Mouse (Mus musculus) CH12.LX (cell line): ENCODE results near the gene Pald1. TPM values are rescaled to one million over a fixed set of nuclear protein-coding genes. Genes with fewer than 3 reads are reported as not detected.

Source experiments
- DNase-seq: peaks from one replicate; pipeline ENCODE4 v3.0.0-alpha.2; 2013; ENCODE audit errors: extremely low read depth
- H3K27ac ChIP-seq: 2 replicates; pipeline ENCODE4 v1.5.1; 2012; ENCODE audit warnings: low read depth, mild to moderate bottlenecking, control low read depth, moderate library complexity; ENCODE audit not compliant: insufficient read depth
- H3K27me3 ChIP-seq: replicated peaks from 2 replicates; pipeline ENCODE3; 2012; ENCODE audit warnings: inconsistent platforms
- H3K36me3 ChIP-seq, 2 experiments: replicated peaks in 1 of 2; 2 replicates each; pipeline versions ENCODE3 to v1.6.1; 2012; ENCODE audit warnings: inconsistent platforms in 1 of 2, low read length in 1 of 2, mild to moderate bottlenecking in 1 of 2, mixed read lengths in 1 of 2, moderate library complexity in 1 of 2; ENCODE audit not compliant: control insufficient read depth in 1 of 2, insufficient read depth in 1 of 2
- H3K4me1 ChIP-seq, 2 experiments: 2 replicates each; pipeline ENCODE4 v1.6.1; 2012; ENCODE audit warnings: inconsistent platforms in 1 of 2, moderate library complexity in 1 of 2; ENCODE audit not compliant: insufficient read depth in 2 of 2, control insufficient read depth in 1 of 2
- H3K4me2 ChIP-seq: 2 replicates; pipeline ENCODE4 v1.6.1; 2012; ENCODE audit warnings: low read depth, mild to moderate bottlenecking, control low read depth; ENCODE audit not compliant: poor library complexity, insufficient read depth, severe bottlenecking
- H3K4me3 ChIP-seq, 3 experiments: fragments of 150-350 bp in 1 of 3; sonication (generic) in 1 of 3; replicated peaks in 1 of 3; 2 replicates each; pipeline versions ENCODE3 to v1.5.1; 2011 to 2012; ENCODE audit warnings: low read depth in 2 of 3, low read length in 2 of 3, mild to moderate bottlenecking in 2 of 3, moderate library complexity in 2 of 3, control low read depth in 1 of 3, improper control_type of control experiment in 1 of 3, inconsistent platforms in 1 of 3, mixed read lengths in 1 of 3; ENCODE audit not compliant: poor library complexity in 1 of 3
- H3K79me2 ChIP-seq: replicated peaks from 2 replicates; pipeline ENCODE4 v1.6.1; 2012; ENCODE audit warnings: mild to moderate bottlenecking, moderate library complexity; ENCODE audit not compliant: control insufficient read depth, poor library complexity, insufficient read depth, severe bottlenecking; ENCODE audit errors: extremely low read depth
- H3K9ac ChIP-seq: 2 replicates; pipeline ENCODE4 v1.6.1; 2012; ENCODE audit warnings: low read depth, mild to moderate bottlenecking, control low read depth, moderate library complexity; ENCODE audit not compliant: insufficient read depth
- H3K9me3 ChIP-seq: replicated peaks from 2 replicates; pipeline ENCODE3; 2012; ENCODE audit warnings: low read length, inconsistent platforms, mixed read lengths
- CTCF ChIP-seq, 2 experiments: IDR thresholded peaks in 1 of 2; conservative IDR thresholded peaks in 1 of 2; 2 replicates each; pipeline ENCODE4 v1.5.1; 2011 to 2012; ENCODE audit warnings: low read depth in 2 of 2, low read length in 2 of 2, improper control_type of control experiment in 1 of 2, inconsistent platforms in 1 of 2, mild to moderate bottlenecking in 1 of 2, moderate library complexity in 1 of 2
- E2F4 ChIP-seq: IDR thresholded peaks from 2 replicates; pipeline ENCODE4 v1.6.1; 2011; ENCODE audit warnings: low read depth, low read length, improper control_type of control experiment; ENCODE audit not compliant: insufficient replicate concordance
- ELF1 ChIP-seq: IDR thresholded peaks from 2 replicates; pipeline ENCODE4 v1.6.1; 2014; ENCODE audit warnings: low read depth, mild to moderate bottlenecking, inconsistent platforms, low read length, improper control_type of control experiment
- EP300 ChIP-seq: IDR thresholded peaks from 2 replicates; pipeline ENCODE4 v1.6.1; 2011; ENCODE audit warnings: low read length, improper control_type of control experiment
- ETS1 ChIP-seq: conservative IDR thresholded peaks from 2 replicates; pipeline ENCODE4 v1.6.1; 2012; ENCODE audit warnings: low read depth, mild to moderate bottlenecking, inconsistent platforms, low read length, improper control_type of control experiment, moderate library complexity
- GABPA ChIP-seq: IDR thresholded peaks from 2 replicates; pipeline ENCODE4 v1.6.1; 2012; ENCODE audit warnings: low read depth, low read length, improper control_type of control experiment, inconsistent platforms; ENCODE audit not compliant: insufficient replicate concordance
- HCFC1 ChIP-seq: IDR thresholded peaks from 2 replicates; pipeline ENCODE4 v1.6.1; 2012; ENCODE audit warnings: low read depth, mild to moderate bottlenecking, inconsistent platforms, low read length, improper control_type of control experiment
- IRF4 ChIP-seq: IDR thresholded peaks from 2 replicates; pipeline ENCODE4 v1.6.1; 2014; ENCODE audit warnings: low read depth, mild to moderate bottlenecking, inconsistent platforms, low read length, improper control_type of control experiment
- JUN ChIP-seq: IDR thresholded peaks from 2 replicates; pipeline ENCODE4 v1.6.1; 2011; ENCODE audit warnings: low read depth, mild to moderate bottlenecking, low read length, improper control_type of control experiment, moderate library complexity; ENCODE audit not compliant: insufficient read depth
- JUND ChIP-seq: conservative IDR thresholded peaks from 2 replicates; pipeline ENCODE4 v1.6.1; 2011; ENCODE audit warnings: low read depth, low read length, improper control_type of control experiment
- MAFK ChIP-seq: IDR thresholded peaks from 2 replicates; pipeline ENCODE4 v1.6.1; 2011; ENCODE audit warnings: low read length, improper control_type of control experiment; ENCODE audit not compliant: insufficient replicate concordance
- MAX ChIP-seq: IDR thresholded peaks from 2 replicates; pipeline ENCODE4 v1.6.1; 2011; ENCODE audit warnings: low read length, improper control_type of control experiment
- MAZ ChIP-seq: IDR thresholded peaks from 2 replicates; pipeline ENCODE4 v1.6.1; 2012; ENCODE audit warnings: low read depth, mild to moderate bottlenecking, inconsistent platforms, low read length, improper control_type of control experiment, moderate library complexity
- MXI1 ChIP-seq: IDR thresholded peaks from 2 replicates; pipeline ENCODE4 v1.6.1; 2011; ENCODE audit warnings: mild to moderate bottlenecking, low read depth, low read length, improper control_type of control experiment
- NELFE ChIP-seq: IDR thresholded peaks from 2 replicates; pipeline ENCODE4 v1.6.1; 2011; ENCODE audit warnings: low read depth, low read length, improper control_type of control experiment
- PAX5 ChIP-seq: IDR thresholded peaks from 2 replicates; pipeline ENCODE4 v1.6.1; 2012; ENCODE audit warnings: low read length, inconsistent platforms, mixed read lengths
- POLR2A ChIP-seq: IDR thresholded peaks from 2 replicates; pipeline ENCODE4 v1.6.1; 2011; ENCODE audit warnings: low read depth, mild to moderate bottlenecking, improper control_type of control experiment, low read length
- POLR2AphosphoS2 ChIP-seq: IDR thresholded peaks from 2 replicates; pipeline ENCODE4 v1.6.1; 2011; ENCODE audit warnings: low read depth, low read length, improper control_type of control experiment
- RAD21 ChIP-seq: IDR thresholded peaks from 2 replicates; pipeline ENCODE4 v1.6.1; 2011; ENCODE audit warnings: low read depth, mild to moderate bottlenecking, low read length, improper control_type of control experiment, moderate library complexity
- RCOR1 ChIP-seq: conservative IDR thresholded peaks from 2 replicates; pipeline ENCODE4 v1.6.1; 2012; ENCODE audit warnings: low read depth, mild to moderate bottlenecking, inconsistent platforms, low read length, improper control_type of control experiment
- SIN3A ChIP-seq: IDR thresholded peaks from 2 replicates; pipeline ENCODE4 v1.6.1; 2012; ENCODE audit warnings: low read length, improper control_type of control experiment, inconsistent platforms
- SMC3 ChIP-seq: IDR thresholded peaks from 2 replicates; pipeline ENCODE4 v1.6.1; 2011; ENCODE audit warnings: low read depth, low read length, improper control_type of control experiment
- UBTF ChIP-seq: IDR thresholded peaks from 2 replicates; pipeline ENCODE4 v1.6.1; 2012; ENCODE audit warnings: low read depth, mild to moderate bottlenecking, inconsistent platforms, low read length, improper control_type of control experiment, moderate library complexity
- ZKSCAN1 ChIP-seq: IDR thresholded peaks from 2 replicates; pipeline ENCODE4 v1.6.1; 2012; ENCODE audit warnings: low read depth, inconsistent platforms, low read length, improper control_type of control experiment, borderline replicate concordance
- dilution Hi-C: fragments of 300-500 bp; cut with MboI; formaldehyde crosslinking; loops from 2 replicates; pipeline ENCODE4 v1.14.3; 2020; ENCODE audit warnings: low sequenced_read_pairs; ENCODE audit not compliant: extremely low pct_unique_long_range_greater_than_20kb, extremely low pct_ligation_motif_present
- in situ Hi-C: fragments of 300-500 bp; cut with MboI; formaldehyde crosslinking; loops from 3 replicates; pipeline ENCODE4 v1.14.3; 2019; ENCODE audit warnings: low sequenced_read_pairs, low pct_ligation_motif_present, low pct_unique_long_range_greater_than_20kb, mixed read lengths
- polyA plus RNA-seq: library from polyadenylated mRNA; unstranded; fragments of >175 nt; gene quantifications from 2 replicates; pipeline ENCODE4 v1.2.1, GENCODE M21; 2012; ENCODE audit warnings: low read depth; ENCODE audit not compliant: insufficient read length
- total RNA-seq, 2 experiments: library from RNA; depleted of rRNA; stranded (reverse); fragments of 300-350 nt in 1 of 2; fragments of >200 nt in 1 of 2; gene quantifications; 2 replicates each; pipeline ENCODE4 v1.2.3; 2012 to 2014

Pald1 gene
- total and polyA plus RNA-seq, 3 experiments: 1.5 to 2.0 (median 1.5) TPM

DNA sequence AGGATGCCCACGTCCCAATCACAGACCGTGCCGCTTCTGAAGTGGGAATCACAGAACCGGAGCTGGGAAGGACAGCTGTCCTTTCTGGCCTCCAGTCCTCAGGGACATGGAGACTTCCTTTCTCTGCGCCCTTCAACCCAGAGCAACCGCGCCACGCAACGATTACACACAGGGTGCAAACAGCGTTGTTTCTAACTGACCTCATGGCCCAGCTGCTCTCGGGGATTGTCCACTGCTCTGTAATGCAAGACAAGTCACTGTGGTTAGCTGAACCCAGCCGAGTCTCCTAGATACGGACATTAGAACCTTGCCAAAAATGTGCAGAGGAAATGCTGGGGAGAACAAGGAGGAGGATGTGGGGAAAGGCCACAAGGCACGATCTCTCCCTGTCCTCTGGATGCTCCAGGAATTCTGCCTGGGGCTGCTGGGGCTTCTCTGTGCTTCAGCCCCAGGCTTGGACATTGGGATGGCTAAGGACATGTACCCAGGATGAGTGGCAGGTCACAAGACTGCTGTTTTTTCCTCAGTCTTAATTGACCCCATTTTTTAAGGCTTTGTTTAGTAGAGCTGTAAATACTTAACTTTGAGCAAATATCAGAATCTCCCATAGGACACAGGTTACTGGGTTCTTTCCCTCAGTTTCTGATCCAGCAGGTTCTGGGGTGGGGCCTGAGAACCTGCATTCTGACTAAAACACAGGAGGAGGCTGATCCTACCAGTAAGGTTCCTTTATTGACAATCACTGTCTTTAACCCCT, 105.2 kb downstream of the Pald1 start:
- H3K27ac ChIP-seq: no peak overlapping the region
- H3K4me3 ChIP-seq: no peak overlapping the region
- dilution Hi-C loops: no loop called here
- no peak overlapping the region for H3K4me2 ChIP-seq
- TF ChIP-seq ETS1: no peak
- no peak for TF ChIP-seq MAZ
- TF ChIP-seq JUND: no peak
- no peak for TF ChIP-seq RCOR1
- TF ChIP-seq MAX: no peak
- H3K4me1 ChIP-seq: peaks cover 16 to 27% of the 10 kb centered on the region in 2 experiments
- H3K27me3 ChIP-seq: peaks cover 2% of the 10 kb centered on the region
- H3K79me2 ChIP-seq: no peaks in the 10 kb centered on the region
- no peaks in the 10 kb centered on the region for H3K9me3 ChIP-seq
- H3K9ac ChIP-seq: no peak overlapping the region
- in situ Hi-C loops: loop anchor here (5.0 kb wide), 1 partner anchor 54 kb away; no protein-coding TSS in a partner anchor
- no peaks in the 10 kb centered on the region for H3K36me3 ChIP-seq
- no peak for DNase-seq

DNA sequence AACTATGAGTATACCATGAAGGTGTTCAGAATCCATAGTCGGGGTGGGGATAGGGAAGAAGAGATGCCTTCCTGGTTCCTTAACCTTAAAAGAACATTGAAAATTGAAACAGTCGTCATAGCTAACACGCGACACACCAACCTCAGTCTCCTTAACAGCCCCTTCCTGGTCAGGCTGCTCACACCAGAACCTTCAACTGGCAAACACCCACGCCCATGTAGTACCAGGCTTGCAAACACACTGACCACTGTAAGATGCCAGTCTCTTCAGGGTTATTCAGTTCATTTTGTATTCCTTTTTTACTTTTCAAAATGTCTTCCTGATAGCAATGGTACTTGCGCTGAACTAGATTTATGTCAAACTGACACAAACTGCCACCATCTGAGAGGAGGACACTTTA, 106.3 kb downstream of the Pald1 start:
- H3K27ac ChIP-seq: no peak overlapping the region
- H3K4me3 ChIP-seq: no peak overlapping the region
- TF ChIP-seq JUND (0 out of 2 replicates have a peak, but pooled peaks have one; percentile 15), POLR2A (no peak)
- no peak overlapping the region for H3K4me2 ChIP-seq
- in situ Hi-C loops: loop anchor here (5.0 kb wide), 1 partner anchor 55 kb away; no protein-coding TSS in a partner anchor
- no peaks in the 10 kb centered on the region for H3K9me3 ChIP-seq
- H3K9ac ChIP-seq: no peak overlapping the region
- no peaks in the 10 kb centered on the region for H3K79me2 ChIP-seq
- peaks cover 16 to 27% of the 10 kb centered on the region in 2 experiments for H3K4me1 ChIP-seq
- DNase-seq: no peak
- dilution Hi-C loops: no loop called here
- H3K36me3 ChIP-seq: no peaks in the 10 kb centered on the region
- H3K27me3 ChIP-seq: peaks cover 2% of the 10 kb centered on the region

DNA sequence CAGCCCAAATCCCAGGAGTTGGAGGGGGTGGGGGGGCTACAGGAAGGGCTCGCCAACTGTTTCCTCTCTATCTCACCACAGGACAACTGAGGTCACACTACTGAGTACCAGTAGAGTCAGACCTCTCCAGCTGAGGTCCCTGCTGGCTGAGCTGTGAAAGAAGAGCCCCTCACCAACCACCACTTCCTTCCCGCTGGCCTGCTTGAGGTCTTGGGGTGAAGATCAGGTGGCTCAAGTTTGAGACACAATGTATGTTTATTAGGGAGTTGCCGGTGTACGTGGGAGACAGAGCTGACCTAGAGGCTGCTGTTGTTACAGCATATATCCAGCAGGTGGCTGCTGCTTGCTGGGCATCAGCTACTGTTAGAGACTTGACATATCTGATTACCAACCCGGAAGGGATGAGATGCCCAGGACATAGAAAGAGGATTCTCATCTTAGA, 107.6 kb downstream of the Pald1 start:
- Histone ChIP-seq H3K9me3 (no peaks in the 10 kb centered on the region), H3K9ac (no peak overlapping the region), H3K27ac (no peak overlapping the region), H3K4me3 (no peak overlapping the region), H3K27me3 (peaks cover 2% of the 10 kb centered on the region), H3K79me2 (no peaks in the 10 kb centered on the region), H3K36me3 (no peaks in the 10 kb centered on the region), H3K4me2 (no peak overlapping the region), H3K4me1 (peaks cover 10 to 18% of the 10 kb centered on the region in 2 experiments)
- DNase-seq: peak; percentile 79
- in situ Hi-C loops (loop anchor here (5.0 kb wide), 1 partner anchor 57 kb away; no protein-coding TSS in a partner anchor), dilution Hi-C loops (no loop called here)
- TF ChIP-seq ELF1 (peak; percentile 93), SMC3 (peak; percentile 95), CTCF (conservative IDR thresholded peaks at IDR 0.05 in 1 of 2, IDR thresholded peaks at IDR 0.05 in 1 of 2; ENCODE audit: low read depth in 2 of 2, low read length in 2 of 2) (peak; percentile 80 to 90), ETS1 (no peak; the same call in 1 of the 2 replicates), IRF4 (no peak), UBTF (no peak), RAD21 (peak; percentile 77), RCOR1 (no peak), NELFE (no peak), JUND (no peak), MXI1 (no peak), EP300 (no peak), MAX (no peak), ZKSCAN1 (no peak), MAFK (no peak), SIN3A (no peak), E2F4 (no peak), POLR2AphosphoS2 (no peak), GABPA (no peak), PAX5 (no peak), HCFC1 (no peak), JUN (no peak)
